Mouse (Mus musculus): Measurements from ENCODE around the gene Nbea. TPM values are rescaled to one million over a fixed set of nuclear protein-coding genes. Genes with fewer than 3 reads are reported as not detected.

The Nbea gene
- polyA plus RNA-seq, 1 experiment = 1.8 TPM

- no peaks in the 10 kb centered on the region for H3K36me3 ChIP-seq (ENCODE audit: control insufficient read depth, insufficient read depth, low read length)
- peaks cover 29% of the 10 kb centered on the region for H3K27me3 ChIP-seq (ENCODE audit: control insufficient read depth, insufficient read depth, low read length)
- 92% methylated on average over 4 of the region's 4 CpGs for WGBS
- no peak for TF ChIP-seq CTCF (IDR thresholded peaks at IDR 0.05; ENCODE audit: borderline replicate concordance, control insufficient read depth, extremely low read depth, insufficient read depth, low read length, poor library complexity)
- no peak for TF ChIP-seq POLR2A (IDR thresholded peaks at IDR 0.05; ENCODE audit: control insufficient read depth, extremely low read depth, insufficient read depth, low read length, poor library complexity)
- H3K27ac ChIP-seq (ENCODE audit: control insufficient read depth, insufficient read depth, low read length) = no peak overlapping the region
- no peak overlapping the region for H3K4me3 ChIP-seq (ENCODE audit: control insufficient read depth, insufficient read depth, low read length)
- H3K4me1 ChIP-seq (replicated peaks; ENCODE audit: control insufficient read depth, insufficient read depth, low read length) = peaks cover 8% of the 10 kb centered on the region; the same call in 1 of the 2 replicates
- no peak for DNase-seq
Observed at GRCm38 (mm10) chr3:55785266-55785980, 398.1 kb downstream of the Nbea start.

DNA sequence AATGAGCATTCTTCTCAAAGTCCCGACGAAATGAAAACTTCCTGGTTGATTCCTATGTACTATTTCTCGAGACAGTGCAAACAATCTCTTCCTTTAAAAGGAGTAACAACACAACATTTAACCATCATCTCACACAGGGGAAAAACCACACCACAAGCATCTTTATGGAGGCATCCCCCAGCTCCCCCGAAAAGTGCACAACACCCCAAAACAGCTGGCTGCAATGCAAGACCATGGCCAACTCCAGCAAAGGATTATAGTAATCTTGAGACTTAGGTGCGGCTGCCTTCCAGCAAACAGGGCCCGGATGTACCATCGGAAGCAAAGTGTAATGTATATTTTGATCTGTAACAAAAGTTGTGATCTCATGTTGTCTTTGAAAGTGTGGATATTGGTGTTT is 399.4 kb downstream of the Nbea start:
- no peaks in the 10 kb centered on the region for H3K36me3 ChIP-seq (ENCODE audit: control insufficient read depth, insufficient read depth, low read length)
- no peak for TF ChIP-seq POLR2A (IDR thresholded peaks at IDR 0.05; ENCODE audit: control insufficient read depth, extremely low read depth, insufficient read depth, low read length, poor library complexity)
- TF ChIP-seq CTCF (IDR thresholded peaks at IDR 0.05; ENCODE audit: borderline replicate concordance, control insufficient read depth, extremely low read depth, insufficient read depth, low read length, poor library complexity) = no peak
- peaks cover 8% of the 10 kb centered on the region; the same call in 1 of the 2 replicates for H3K4me1 ChIP-seq (replicated peaks; ENCODE audit: control insufficient read depth, insufficient read depth, low read length)
- H3K27ac ChIP-seq (ENCODE audit: control insufficient read depth, insufficient read depth, low read length) = no peak overlapping the region
- peaks cover 31% of the 10 kb centered on the region for H3K27me3 ChIP-seq (ENCODE audit: control insufficient read depth, insufficient read depth, low read length)
- no peak overlapping the region for H3K4me3 ChIP-seq (ENCODE audit: control insufficient read depth, insufficient read depth, low read length)
- 32% methylated on average over 7 of the region's 7 CpGs for WGBS
- DNase-seq = no peak

- DNase-seq = no peak
- peak overlapping the region; percentile 30 for H3K4me3 ChIP-seq (ENCODE audit: control insufficient read depth, insufficient read depth, low read length)
- H3K27ac ChIP-seq (ENCODE audit: control insufficient read depth, insufficient read depth, low read length) = no peak overlapping the region
- H3K36me3 ChIP-seq (ENCODE audit: control insufficient read depth, insufficient read depth, low read length) = no peaks in the 10 kb centered on the region
- WGBS = 10% methylated on average over 45 of the region's 45 CpGs
- H3K4me1 ChIP-seq (replicated peaks; ENCODE audit: control insufficient read depth, insufficient read depth, low read length) = peaks cover 8% of the 10 kb centered on the region; the same call in 1 of the 2 replicates
- TF ChIP-seq CTCF (IDR thresholded peaks at IDR 0.05; ENCODE audit: borderline replicate concordance, control insufficient read depth, extremely low read depth, insufficient read depth, low read length, poor library complexity) (no peak), POLR2A (IDR thresholded peaks at IDR 0.05; ENCODE audit: control insufficient read depth, extremely low read depth, insufficient read depth, low read length, poor library complexity) (no peak)
- peaks cover 31% of the 10 kb centered on the region for H3K27me3 ChIP-seq (ENCODE audit: control insufficient read depth, insufficient read depth, low read length)
Observed at GRCm38 (mm10) chr3:55783171-55784081, 400.1 kb downstream of the Nbea start.

GRCm38 (mm10) chr3:55782771-55783170 is 400.7 kb downstream of the Nbea start:
- H3K36me3 ChIP-seq (ENCODE audit: control insufficient read depth, insufficient read depth, low read length) = no peaks in the 10 kb centered on the region
- no peak for TF ChIP-seq CTCF (IDR thresholded peaks at IDR 0.05; ENCODE audit: borderline replicate concordance, control insufficient read depth, extremely low read depth, insufficient read depth, low read length, poor library complexity)
- peaks cover 31% of the 10 kb centered on the region for H3K27me3 ChIP-seq (ENCODE audit: control insufficient read depth, insufficient read depth, low read length)
- H3K4me3 ChIP-seq (ENCODE audit: control insufficient read depth, insufficient read depth, low read length) = peak overlapping the region; percentile 30
- WGBS = 6% methylated on average over 22 of the region's 22 CpGs
- no peak overlapping the region for H3K27ac ChIP-seq (ENCODE audit: control insufficient read depth, insufficient read depth, low read length)
- H3K4me1 ChIP-seq (replicated peaks; ENCODE audit: control insufficient read depth, insufficient read depth, low read length) = peaks cover 8% of the 10 kb centered on the region; the same call in 1 of the 2 replicates
- no peak for DNase-seq

GRCm38 (mm10) chr3:55782056-55782687 is 401.3 kb downstream of the Nbea start, which contains the start of gene Mab21l1:
TSS of gene Mab21l1 (plus strand) at chr3:55782510.
- H3K4me1 ChIP-seq (replicated peaks; ENCODE audit: control insufficient read depth, insufficient read depth, low read length) = peaks cover 8% of the 10 kb centered on the region; the same call in 1 of the 2 replicates
- TF ChIP-seq CTCF (IDR thresholded peaks at IDR 0.05; ENCODE audit: borderline replicate concordance, control insufficient read depth, extremely low read depth, insufficient read depth, low read length, poor library complexity) (no peak), POLR2A (IDR thresholded peaks at IDR 0.05; ENCODE audit: control insufficient read depth, extremely low read depth, insufficient read depth, low read length, poor library complexity) (no peak)
- WGBS = 16% methylated on average over 16 of the region's 16 CpGs
- no peaks in the 10 kb centered on the region for H3K36me3 ChIP-seq (ENCODE audit: control insufficient read depth, insufficient read depth, low read length)
- DNase-seq = no peak
- peaks cover 28% of the 10 kb centered on the region for H3K27me3 ChIP-seq (ENCODE audit: control insufficient read depth, insufficient read depth, low read length)
- H3K27ac ChIP-seq (ENCODE audit: control insufficient read depth, insufficient read depth, low read length) = no peak within 1 kb of the TSS
- peak within 1 kb of the TSS; percentile 30 for H3K4me3 ChIP-seq (ENCODE audit: control insufficient read depth, insufficient read depth, low read length)

- H3K27me3 ChIP-seq (ENCODE audit: control insufficient read depth, insufficient read depth, low read length) = peaks cover 25% of the 10 kb centered on the region
- H3K4me3 ChIP-seq (ENCODE audit: control insufficient read depth, insufficient read depth, low read length) = no peak overlapping the region
- no peak for DNase-seq
- H3K4me1 ChIP-seq (replicated peaks; ENCODE audit: control insufficient read depth, insufficient read depth, low read length) = peaks cover 8% of the 10 kb centered on the region; the same call in 1 of the 2 replicates
- TF ChIP-seq POLR2A (IDR thresholded peaks at IDR 0.05; ENCODE audit: control insufficient read depth, extremely low read depth, insufficient read depth, low read length, poor library complexity) (no peak), CTCF (IDR thresholded peaks at IDR 0.05; ENCODE audit: borderline replicate concordance, control insufficient read depth, extremely low read depth, insufficient read depth, low read length, poor library complexity) (no peak)
- 43% methylated on average over 5 of the region's 5 CpGs for WGBS
- no peak overlapping the region for H3K27ac ChIP-seq (ENCODE audit: control insufficient read depth, insufficient read depth, low read length)
- H3K36me3 ChIP-seq (ENCODE audit: control insufficient read depth, insufficient read depth, low read length) = no peaks in the 10 kb centered on the region
Observed at GRCm38 (mm10) chr3:55781429-55782055, 402.0 kb downstream of the Nbea start.
